Mouse (Mus musculus): ENCODE measurements around the gene Nbeal1.

DNA sequence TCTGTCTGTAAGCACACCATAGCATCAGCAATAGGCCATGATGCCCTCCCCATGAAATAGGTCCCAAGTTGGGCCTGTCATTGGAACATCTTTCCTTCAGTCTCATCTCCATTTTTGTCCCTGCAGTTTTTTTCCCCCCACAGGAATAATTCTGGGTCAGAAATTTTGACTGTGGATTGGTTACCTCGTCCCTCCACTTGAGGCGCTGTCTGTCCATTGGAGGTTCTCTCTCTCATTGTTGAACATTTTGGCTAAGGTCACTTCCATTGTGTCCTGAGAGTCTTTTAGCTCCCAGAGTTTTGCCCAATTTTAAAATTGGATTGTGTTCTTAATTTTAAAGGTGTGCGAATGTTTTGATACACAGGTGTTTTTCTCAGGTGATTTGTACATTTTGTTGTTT, 16.4 kb downstream of the Nbeal1 start:
- peak; percentile 38; the same call in 1 of the 2 replicates for TF ChIP-seq CTCF (IDR thresholded peaks at IDR 0.05; ENCODE audit: low read depth)
- TF ChIP-seq EP300 (IDR thresholded peaks at IDR 0.05; ENCODE audit: low read depth): no peak
